Mouse (Mus musculus) testis, postnatal 10 days (tissue): ENCODE measurements at regions not wholly inside any gene's neighbourhood (a gene's known extent, or its start where the extent isn't known, plus 50 kb on each side); places are given as distances from the start of the nearest gene placed in this dataset.

Experiments used
- DNase-seq: peaks from one replicate; pipeline ENCODE4 v3.0.0; 2021; ENCODE audit warnings: low spot score

GRCm38 (mm10) chr2:47991132-47991531 lies 822.8 kb upstream of the Acvr2a start:
- DNase-seq = no peak

- no peak for DNase-seq
These were observed 819.7 kb upstream of the Acvr2a start for GRCm38 (mm10) chr2:47994185-47994584.

- DNase-seq = no peak
These were observed 812.7 kb upstream of the Acvr2a start for GRCm38 (mm10) chr2:48001230-48001629.

- peak; percentile 39 for DNase-seq
These were observed 812.0 kb upstream of the Acvr2a start for GRCm38 (mm10) chr2:48001800-48002507.

- no peak for DNase-seq
These were observed 803.6 kb upstream of the Acvr2a start for GRCm38 (mm10) chr2:48010308-48010707.

- DNase-seq = no peak
These were observed 786.4 kb upstream of the Acvr2a start for GRCm38 (mm10) chr2:48027559-48027958.

GRCm38 (mm10) chr2:48061375-48061774 lies 752.5 kb upstream of the Acvr2a start:
- no peak for DNase-seq

- no peak for DNase-seq
These were observed 750.5 kb upstream of the Acvr2a start for GRCm38 (mm10) chr2:48063436-48063835.

- no peak for DNase-seq
These were observed 748.7 kb upstream of the Acvr2a start for GRCm38 (mm10) chr2:48065162-48065561.

GRCm38 (mm10) chr2:48082120-48082799 lies 731.6 kb upstream of the Acvr2a start:
- DNase-seq = no peak

GRCm38 (mm10) chr2:48098287-48098686 lies 715.6 kb upstream of the Acvr2a start:
- no peak for DNase-seq

- DNase-seq = no peak
These were observed 714.9 kb upstream of the Acvr2a start for GRCm38 (mm10) chr2:48098931-48099531.

- no peak for DNase-seq
These were observed 690.2 kb upstream of the Acvr2a start for GRCm38 (mm10) chr2:48123662-48124061.

- no peak for DNase-seq
These were observed 675.8 kb upstream of the Acvr2a start for GRCm38 (mm10) chr2:48138051-48138611.

GRCm38 (mm10) chr2:48141281-48141680 lies 672.6 kb upstream of the Acvr2a start:
- no peak for DNase-seq

GRCm38 (mm10) chr2:48154706-48155105 lies 659.2 kb upstream of the Acvr2a start:
- DNase-seq = no peak

- no peak for DNase-seq
These were observed 641.3 kb upstream of the Acvr2a start for GRCm38 (mm10) chr2:48172626-48173025.

GRCm38 (mm10) chr2:48186161-48186560 lies 627.7 kb upstream of the Acvr2a start:
- no peak for DNase-seq

GRCm38 (mm10) chr2:48186609-48187008 lies 627.3 kb upstream of the Acvr2a start:
- DNase-seq = no peak

- no peak for DNase-seq
These were observed 602.1 kb upstream of the Acvr2a start for GRCm38 (mm10) chr2:48211804-48212203.

- no peak for DNase-seq
These were observed 593.1 kb upstream of the Acvr2a start for GRCm38 (mm10) chr2:48220771-48221170.

GRCm38 (mm10) chr2:48223084-48223799 lies 590.7 kb upstream of the Acvr2a start:
- DNase-seq = no peak
